Mouse (Mus musculus) regulatory T cell (primary cell): ENCODE data around the gene Krt27.

Experiments
- in situ Hi-C: fragments of 300-600 bp; cut with MboI, MseI; formaldehyde crosslinking; loops from one replicate; pipeline ENCODE4 v1.15.1; 2025; ENCODE audit warnings: high pct_unique_total_duplicates

Gene Krt27

GRCm38 (mm10) chr11:99329655-99330054 is 21.2 kb downstream of the Krt27 start:
- in situ Hi-C loops: no loop called here

DNA sequence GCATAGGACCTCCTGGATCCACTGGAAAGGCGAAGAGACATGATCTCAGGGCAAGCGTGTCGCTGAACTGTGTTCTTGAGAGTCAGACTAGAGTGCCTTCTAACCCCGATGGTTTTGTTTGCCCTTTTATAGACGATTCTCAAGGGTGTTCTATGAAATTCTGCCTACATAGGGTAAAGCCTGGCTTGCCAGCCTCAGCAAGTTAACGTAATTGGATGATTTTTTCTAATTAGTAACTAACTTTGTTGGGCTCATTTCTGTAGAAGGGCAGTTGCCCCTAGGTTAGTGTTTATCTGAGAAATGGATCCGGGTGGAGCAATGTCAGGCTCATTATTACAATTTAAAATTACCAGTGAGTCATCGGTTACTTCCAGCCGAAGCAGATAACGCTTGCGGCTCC is 28.1 kb downstream of the Krt27 start, which contains the start of gene Krt25:
Gene Krt25, minus strand, starts transcription at position 101 of the 400 bp plus-strand sequence.
- in situ Hi-C loops: no loop called here

DNA sequence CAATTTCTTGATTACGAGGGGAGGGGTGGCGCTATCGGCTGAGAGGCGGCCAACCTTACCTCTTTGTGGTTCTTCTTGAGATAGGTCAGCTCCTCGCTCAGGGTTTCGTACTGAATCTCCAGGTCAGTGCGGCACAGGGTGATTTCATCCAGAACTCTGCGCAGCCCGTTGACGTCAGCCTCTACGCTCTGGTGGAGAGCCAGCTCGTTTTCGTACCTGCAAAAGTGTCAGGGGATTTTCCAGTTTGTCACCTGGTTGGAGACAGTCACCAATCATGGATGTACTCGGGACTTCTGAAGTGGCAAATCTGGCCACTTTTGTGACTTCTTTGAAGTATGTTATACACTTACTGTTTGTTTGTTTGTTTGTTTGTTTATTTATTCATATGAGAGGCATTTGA is 29.8 kb downstream of the Krt27 start:
- in situ Hi-C loops: no loop called here

DNA sequence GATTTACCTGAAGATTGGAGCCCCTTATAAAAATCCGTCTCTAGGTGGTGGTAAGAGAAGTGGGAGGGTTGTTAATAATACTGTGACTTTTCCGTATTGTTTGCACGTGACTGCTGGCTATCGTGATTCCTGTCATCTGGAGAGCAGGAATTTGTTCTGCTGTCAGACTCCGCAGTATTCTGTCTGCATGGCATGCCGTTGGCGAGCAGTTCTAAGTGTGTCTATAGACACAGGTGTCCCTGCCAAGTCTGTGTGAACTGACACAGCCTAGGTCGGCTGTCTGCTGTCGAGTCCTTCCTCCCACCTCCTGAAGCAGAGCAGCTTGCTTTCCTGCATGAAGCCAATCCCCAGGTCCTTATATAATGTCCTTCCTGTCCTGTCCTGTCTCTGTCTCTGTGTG is 31.8 kb downstream of the Krt27 start:
- in situ Hi-C loops: no loop called here

DNA sequence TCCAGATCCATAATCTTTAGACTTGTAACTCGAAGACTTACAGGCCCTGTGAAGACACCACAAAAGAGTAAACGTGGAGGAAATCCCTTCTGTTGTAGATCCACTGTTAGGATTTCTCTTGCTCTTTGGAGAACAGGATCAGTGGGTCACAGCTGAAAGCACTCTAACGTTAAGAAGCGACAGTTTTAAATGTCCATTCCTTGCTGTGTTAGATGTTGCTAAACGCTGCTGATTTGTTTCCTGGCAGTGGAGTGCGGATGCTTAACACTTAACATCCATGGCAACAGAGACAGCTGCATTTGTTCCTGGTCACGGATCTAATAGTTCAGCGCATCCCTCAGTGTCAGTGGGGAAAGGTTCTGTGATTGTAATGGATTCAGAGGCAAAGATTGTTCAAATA is 34.4 kb downstream of the Krt27 start:
- in situ Hi-C loops: no loop called here

DNA sequence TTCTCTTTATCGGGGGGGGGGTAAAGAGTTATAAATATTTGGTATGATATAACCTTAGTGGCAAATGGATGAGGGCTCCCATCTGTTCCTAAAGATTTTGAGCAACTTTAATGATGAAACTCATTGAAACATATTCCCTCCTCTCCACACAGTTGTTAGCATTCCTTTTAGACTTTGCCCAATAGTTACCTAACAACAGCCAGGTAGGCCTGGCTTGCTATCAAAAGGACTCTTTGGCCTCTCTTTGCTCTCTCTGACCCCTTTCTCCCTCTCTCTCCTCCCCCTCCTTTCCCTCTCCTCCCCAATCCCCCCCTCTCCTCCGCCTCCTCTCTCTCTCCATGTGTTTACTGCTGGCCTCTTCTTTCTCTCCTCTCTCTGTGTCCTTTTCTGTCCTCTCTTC is 36.3 kb downstream of the Krt27 start:
- in situ Hi-C loops: no loop called here

GRCm38 (mm10) chr11:99310882-99311281 is 40.0 kb downstream of the Krt27 start:
- in situ Hi-C loops: no loop called here

DNA sequence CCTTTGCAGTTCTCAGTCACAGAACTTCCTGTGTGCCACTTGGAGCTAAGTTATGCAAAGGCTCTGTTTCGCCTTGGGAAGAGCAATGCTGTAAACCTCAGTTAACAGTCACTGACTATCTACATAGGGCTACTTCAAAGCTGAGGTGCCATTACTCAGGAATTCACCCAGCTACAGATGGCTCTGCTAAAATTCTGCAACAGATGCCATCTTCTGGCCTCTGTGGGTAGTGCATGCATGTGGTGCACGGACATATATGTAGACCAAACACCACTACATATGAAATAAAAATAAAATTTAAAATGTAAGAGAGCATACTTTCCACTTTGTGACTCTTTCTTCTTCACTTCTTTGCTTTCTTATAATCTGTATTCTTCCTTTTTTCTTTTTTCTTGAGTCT is 43.3 kb downstream of the Krt27 start:
- in situ Hi-C loops: no loop called here
